Mouse (Mus musculus): ENCODE results near the gene Gabpa. TPM values are rescaled to one million over a fixed set of nuclear protein-coding genes. Genes with fewer than 3 reads are reported as not detected.

Gene Gabpa
- polyA plus RNA-seq, 1 experiment from 2014 or later = 46.3 TPM

DNA sequence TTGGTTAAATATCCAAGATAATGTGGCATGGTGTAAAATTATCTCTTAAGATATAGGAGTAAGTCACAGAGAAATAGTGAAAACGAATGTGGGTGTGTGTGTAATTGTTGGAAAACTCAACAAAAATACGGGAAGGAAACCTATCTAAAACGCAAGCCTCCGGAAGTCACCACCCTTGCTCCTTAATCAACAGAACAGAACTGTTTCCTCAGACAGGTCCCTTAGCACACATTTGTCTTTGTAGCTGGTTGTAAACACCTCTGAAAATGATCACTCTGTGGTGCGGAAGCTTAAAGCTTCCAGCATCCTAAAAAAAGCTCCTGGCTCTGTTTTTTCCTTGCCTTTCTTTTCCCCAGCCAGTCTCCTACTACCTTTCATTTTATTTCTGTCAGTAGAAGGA lies 29.9 kb upstream of the Gabpa start:
- DNase-seq (ENCODE audit: low spot score) (no peak), ATAC-seq (replicated peaks; ENCODE audit: low FRiP score) (no peak)
- Histone ChIP-seq H3K9me3 (ENCODE audit: control insufficient read depth, low read length) (no peaks in the 10 kb centered on the region), H3K4me2 (ENCODE audit: low read depth, low read length, severe bottlenecking) (no peak overlapping the region), H3K4me1 (replicated peaks; ENCODE audit: control insufficient read depth, insufficient read depth, low read length) (no peaks in the 10 kb centered on the region), H3K9ac (ENCODE audit: low read length) (no peak overlapping the region), H3K4me3 (ENCODE audit: low read depth, low read length) (no peak overlapping the region), H3K27ac (ENCODE audit: low read depth, low read length) (no peak overlapping the region), H3K27me3 (ENCODE audit: control insufficient read depth, insufficient read depth, low read length) (no peaks in the 10 kb centered on the region), H3K36me3 (ENCODE audit: control insufficient read depth, insufficient read depth, low read length) (peaks cover 2% of the 10 kb centered on the region; the same call in 1 of the 2 replicates)
- 98% methylated on average over 5 of the region's 5 CpGs for WGBS

DNA sequence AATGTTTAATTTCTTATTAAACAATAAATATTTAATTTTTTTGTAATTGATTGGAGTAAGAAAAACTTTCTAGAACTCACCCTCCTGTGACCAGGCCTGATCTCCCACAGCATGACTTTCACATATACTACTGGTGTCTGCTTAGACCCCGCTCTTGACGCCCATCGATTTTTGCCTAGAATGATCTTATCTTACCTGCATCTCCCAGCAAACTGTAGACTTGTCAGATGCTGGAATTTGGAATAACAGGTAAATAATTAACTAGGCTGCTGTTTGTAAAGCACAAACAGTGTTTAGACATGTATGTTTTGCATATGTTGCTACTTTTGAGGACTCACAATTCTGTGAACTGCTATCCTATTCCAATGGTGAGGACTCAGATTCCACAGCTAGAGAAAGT lies 28.6 kb upstream of the Gabpa start:
- Histone ChIP-seq H3K9me3 (ENCODE audit: control insufficient read depth, low read length) (no peaks in the 10 kb centered on the region), H3K27me3 (ENCODE audit: control insufficient read depth, insufficient read depth, low read length) (no peaks in the 10 kb centered on the region), H3K36me3 (ENCODE audit: control insufficient read depth, insufficient read depth, low read length) (peaks cover 2% of the 10 kb centered on the region; the same call in 1 of the 2 replicates), H3K4me3 (ENCODE audit: low read depth, low read length) (no peak overlapping the region), H3K4me1 (replicated peaks; ENCODE audit: control insufficient read depth, insufficient read depth, low read length) (no peaks in the 10 kb centered on the region), H3K27ac (ENCODE audit: low read depth, low read length) (no peak overlapping the region), H3K9ac (ENCODE audit: low read length) (no peak overlapping the region), H3K4me2 (ENCODE audit: low read depth, low read length, severe bottlenecking) (no peak overlapping the region)
- ATAC-seq (replicated peaks; ENCODE audit: low FRiP score) (no peak), DNase-seq (ENCODE audit: low spot score) (no peak)
- 91% methylated on average over 3 of the region's 3 CpGs for WGBS

DNA sequence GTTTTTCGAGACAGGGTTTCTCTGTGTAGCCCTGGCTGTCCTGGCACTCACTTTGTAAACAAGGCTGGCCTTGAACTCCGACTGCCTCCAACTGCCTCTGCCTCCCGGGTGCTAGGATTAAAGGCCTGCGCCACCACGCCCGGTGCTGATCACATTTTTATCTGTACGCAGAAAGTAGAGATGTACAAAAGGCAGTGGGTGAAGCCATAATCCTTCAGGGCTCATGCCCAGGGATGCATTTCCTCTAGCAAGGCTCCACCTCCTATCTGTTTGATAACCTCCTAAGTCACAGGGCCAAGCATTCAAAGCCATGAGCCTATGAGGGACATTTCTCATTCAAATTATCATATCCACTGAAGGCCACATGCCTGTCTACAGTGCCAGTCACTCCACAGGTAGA lies 26.9 kb upstream of the Gabpa start:
- H3K27me3 ChIP-seq (ENCODE audit: control insufficient read depth, insufficient read depth, low read length) = no peaks in the 10 kb centered on the region
- peaks cover 2% of the 10 kb centered on the region; the same call in 1 of the 2 replicates for H3K36me3 ChIP-seq (ENCODE audit: control insufficient read depth, insufficient read depth, low read length)
- H3K4me3 ChIP-seq (ENCODE audit: low read depth, low read length) = no peak overlapping the region
- H3K9ac ChIP-seq (ENCODE audit: low read length) = no peak overlapping the region
- H3K9me3 ChIP-seq (ENCODE audit: control insufficient read depth, low read length) = no peaks in the 10 kb centered on the region
- H3K27ac ChIP-seq (ENCODE audit: low read depth, low read length) = no peak overlapping the region
- 97% methylated on average over 7 of the region's 7 CpGs for WGBS
- no peak for DNase-seq (ENCODE audit: low spot score)
- no peak overlapping the region for H3K4me2 ChIP-seq (ENCODE audit: low read depth, low read length, severe bottlenecking)
- no peak for ATAC-seq (replicated peaks; ENCODE audit: low FRiP score)
- H3K4me1 ChIP-seq (replicated peaks; ENCODE audit: control insufficient read depth, insufficient read depth, low read length) = no peaks in the 10 kb centered on the region

DNA sequence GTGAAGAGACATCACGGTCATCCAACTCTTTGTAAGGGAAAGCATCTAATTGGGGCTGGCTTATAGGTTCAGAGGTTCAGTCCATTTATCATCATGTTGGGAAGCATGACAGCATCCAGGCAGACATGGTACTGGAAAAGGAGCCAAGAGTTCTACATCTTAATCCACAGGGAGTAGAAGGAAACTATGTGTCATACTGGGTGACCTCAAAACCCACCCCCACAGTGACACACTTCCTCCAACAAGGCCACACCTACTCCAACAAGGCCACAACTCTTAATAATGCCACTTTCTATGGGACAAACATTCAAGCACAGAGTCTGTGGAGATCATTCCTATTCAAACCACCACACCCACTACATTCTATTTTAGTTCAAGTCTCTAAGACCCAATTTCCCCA lies 24.5 kb upstream of the Gabpa start:
- ATAC-seq (replicated peaks; ENCODE audit: low FRiP score) = no peak
- no peak overlapping the region for H3K27ac ChIP-seq (ENCODE audit: low read depth, low read length)

GRCm38 (mm10) chr16:84813852-84814251 lies 20.9 kb upstream of the Gabpa start:
- no peak overlapping the region for H3K27ac ChIP-seq (ENCODE audit: low read depth, low read length)
- no peak overlapping the region for H3K9ac ChIP-seq (ENCODE audit: low read length)
- no peak for DNase-seq (ENCODE audit: low spot score)
- 88% methylated on average over 8 of the region's 8 CpGs for WGBS
- ATAC-seq (replicated peaks; ENCODE audit: low FRiP score) = no peak
- no peak overlapping the region for H3K4me3 ChIP-seq (ENCODE audit: low read depth, low read length)
- H3K27me3 ChIP-seq (ENCODE audit: control insufficient read depth, insufficient read depth, low read length) = no peaks in the 10 kb centered on the region
- no peaks in the 10 kb centered on the region for H3K9me3 ChIP-seq (ENCODE audit: control insufficient read depth, low read length)
- no peak overlapping the region for H3K4me2 ChIP-seq (ENCODE audit: low read depth, low read length, severe bottlenecking)
- H3K4me1 ChIP-seq (replicated peaks; ENCODE audit: control insufficient read depth, insufficient read depth, low read length) = no peaks in the 10 kb centered on the region
- H3K36me3 ChIP-seq (ENCODE audit: control insufficient read depth, insufficient read depth, low read length) = no peaks in the 10 kb centered on the region; the same call in 1 of the 2 replicates

More for the DNA sequence above, 24.5 kb upstream of the Gabpa start:
- H3K36me3 ChIP-seq (ENCODE audit: control insufficient read depth, insufficient read depth, low read length) = peaks cover 2% of the 10 kb centered on the region; the same call in 1 of the 2 replicates
- H3K4me1 ChIP-seq (replicated peaks; ENCODE audit: control insufficient read depth, insufficient read depth, low read length) = no peaks in the 10 kb centered on the region
- H3K9me3 ChIP-seq (ENCODE audit: control insufficient read depth, low read length) = no peaks in the 10 kb centered on the region
- WGBS = 95% methylated on average over 1 of the region's 1 CpGs
- no peak overlapping the region for H3K4me3 ChIP-seq (ENCODE audit: low read depth, low read length)
- H3K27me3 ChIP-seq (ENCODE audit: control insufficient read depth, insufficient read depth, low read length) = no peaks in the 10 kb centered on the region
- no peak overlapping the region for H3K9ac ChIP-seq (ENCODE audit: low read length)
- no peak overlapping the region for H3K4me2 ChIP-seq (ENCODE audit: low read depth, low read length, severe bottlenecking)
- DNase-seq (ENCODE audit: low spot score) = no peak

DNA sequence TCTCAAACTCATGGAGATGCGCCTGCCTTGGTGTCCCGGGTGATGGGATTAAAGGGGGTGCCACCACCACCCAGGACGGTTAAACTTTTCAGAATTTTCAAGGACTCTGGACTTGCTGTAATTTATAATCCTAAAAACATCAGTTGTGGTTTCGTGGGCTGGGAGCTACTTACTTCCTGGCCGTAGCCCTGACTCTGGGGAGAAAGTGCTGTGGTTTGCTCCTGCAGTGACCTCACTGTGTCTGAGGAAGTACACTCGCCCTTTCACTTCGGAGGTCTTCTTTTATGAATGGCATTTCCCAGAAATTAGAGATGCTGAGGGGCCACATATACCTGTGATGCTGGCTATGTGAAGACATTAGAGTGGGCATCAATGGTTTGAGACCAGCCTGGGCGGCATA lies 20.2 kb upstream of the Gabpa start:
- 90% methylated on average over 8 of the region's 8 CpGs for WGBS
- Histone ChIP-seq H3K4me3 (ENCODE audit: low read depth, low read length) (no peak overlapping the region), H3K9me3 (ENCODE audit: control insufficient read depth, low read length) (no peaks in the 10 kb centered on the region), H3K27me3 (ENCODE audit: control insufficient read depth, insufficient read depth, low read length) (no peaks in the 10 kb centered on the region), H3K27ac (ENCODE audit: low read depth, low read length) (no peak overlapping the region), H3K36me3 (ENCODE audit: control insufficient read depth, insufficient read depth, low read length) (no peaks in the 10 kb centered on the region; the same call in 1 of the 2 replicates), H3K4me2 (ENCODE audit: low read depth, low read length, severe bottlenecking) (no peak overlapping the region), H3K4me1 (replicated peaks; ENCODE audit: control insufficient read depth, insufficient read depth, low read length) (no peaks in the 10 kb centered on the region), H3K9ac (ENCODE audit: low read length) (no peak overlapping the region)
- DNase-seq (ENCODE audit: low spot score) (no peak), ATAC-seq (replicated peaks; ENCODE audit: low FRiP score) (no peak)

DNA sequence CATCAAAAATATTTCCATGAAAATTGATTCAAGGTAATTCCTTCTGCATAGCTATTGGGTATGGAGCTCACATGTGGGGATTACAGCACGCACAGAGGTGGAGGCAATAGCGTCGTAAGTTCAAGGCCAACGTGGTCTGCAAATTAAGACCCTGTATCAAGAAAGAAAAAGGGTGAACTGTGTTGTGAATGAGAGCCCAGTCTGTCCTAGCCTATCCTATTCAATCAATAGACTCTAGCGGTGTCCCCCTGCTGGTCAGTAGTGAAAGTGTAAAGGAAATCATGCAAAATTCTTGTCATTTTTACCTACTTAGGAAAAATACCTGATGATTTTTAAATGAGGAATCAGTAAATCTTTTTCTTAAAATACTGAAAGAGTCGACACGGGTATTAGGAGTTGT lies 17.3 kb upstream of the Gabpa start:
- 35% methylated on average over 7 of the region's 7 CpGs for WGBS
- Histone ChIP-seq H3K4me3 (ENCODE audit: low read depth, low read length) (no peak overlapping the region), H3K27me3 (ENCODE audit: control insufficient read depth, insufficient read depth, low read length) (no peaks in the 10 kb centered on the region), H3K9me3 (ENCODE audit: control insufficient read depth, low read length) (no peaks in the 10 kb centered on the region), H3K36me3 (ENCODE audit: control insufficient read depth, insufficient read depth, low read length) (no peaks in the 10 kb centered on the region; the same call in 1 of the 2 replicates), H3K4me2 (ENCODE audit: low read depth, low read length, severe bottlenecking) (no peak overlapping the region), H3K4me1 (replicated peaks; ENCODE audit: control insufficient read depth, insufficient read depth, low read length) (no peaks in the 10 kb centered on the region), H3K9ac (ENCODE audit: low read length) (no peak overlapping the region), H3K27ac (ENCODE audit: low read depth, low read length) (no peak overlapping the region)
- DNase-seq (ENCODE audit: low spot score) (no peak), ATAC-seq (replicated peaks; ENCODE audit: low FRiP score) (peak; percentile 72)

DNA sequence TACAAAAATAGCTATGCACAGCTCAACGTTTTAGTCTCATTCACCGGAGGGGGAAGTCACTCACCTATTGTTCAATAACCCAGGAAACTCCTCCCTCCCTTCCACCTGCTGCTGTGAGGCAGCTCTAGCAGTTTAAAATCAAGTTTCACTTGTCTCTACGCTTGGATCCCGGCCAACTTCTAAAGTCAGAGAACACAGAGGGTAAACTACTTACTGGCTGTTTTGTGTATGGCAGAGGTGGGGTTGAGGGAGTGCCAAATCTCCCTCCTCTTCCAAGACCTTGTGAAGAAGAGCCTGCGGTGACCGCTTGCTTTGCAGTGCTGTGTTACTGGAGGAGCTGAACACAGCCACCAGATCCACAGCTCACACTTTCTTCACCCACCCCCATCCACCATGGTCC lies 9.7 kb upstream of the Gabpa start:
- H3K9me3 ChIP-seq (ENCODE audit: control insufficient read depth, low read length) = no peaks in the 10 kb centered on the region
- no peak overlapping the region for H3K4me2 ChIP-seq (ENCODE audit: low read depth, low read length, severe bottlenecking)
- no peaks in the 10 kb centered on the region for H3K4me1 ChIP-seq (replicated peaks; ENCODE audit: control insufficient read depth, insufficient read depth, low read length)
- ATAC-seq (replicated peaks; ENCODE audit: low FRiP score) (peak; percentile 52), DNase-seq (ENCODE audit: low spot score) (no peak)
- H3K9ac ChIP-seq (ENCODE audit: low read length) = no peak overlapping the region
- H3K27me3 ChIP-seq (ENCODE audit: control insufficient read depth, insufficient read depth, low read length) = no peaks in the 10 kb centered on the region
- no peak overlapping the region for H3K27ac ChIP-seq (ENCODE audit: low read depth, low read length)
- H3K36me3 ChIP-seq (ENCODE audit: control insufficient read depth, insufficient read depth, low read length) = no peaks in the 10 kb centered on the region; the same call in 1 of the 2 replicates
- no peak overlapping the region for H3K4me3 ChIP-seq (ENCODE audit: low read depth, low read length)
- 82% methylated on average over 6 of the region's 6 CpGs for WGBS

GRCm38 (mm10) chr16:84831696-84832095 lies 3.0 kb upstream of the Gabpa start:
- ATAC-seq (replicated peaks; ENCODE audit: low FRiP score) (no peak), DNase-seq (ENCODE audit: low spot score) (no peak)
- Histone ChIP-seq H3K9ac (ENCODE audit: low read length) (no peak overlapping the region), H3K27ac (ENCODE audit: low read depth, low read length) (no peak overlapping the region), H3K4me2 (ENCODE audit: low read depth, low read length, severe bottlenecking) (no peak overlapping the region), H3K9me3 (ENCODE audit: control insufficient read depth, low read length) (no peaks in the 10 kb centered on the region), H3K4me3 (ENCODE audit: low read depth, low read length) (no peak overlapping the region), H3K4me1 (replicated peaks; ENCODE audit: control insufficient read depth, insufficient read depth, low read length) (no peaks in the 10 kb centered on the region), H3K27me3 (ENCODE audit: control insufficient read depth, insufficient read depth, low read length) (no peaks in the 10 kb centered on the region), H3K36me3 (ENCODE audit: control insufficient read depth, insufficient read depth, low read length) (peaks cover 3% of the 10 kb centered on the region; the same call in 1 of the 2 replicates)
- 91% methylated on average over 5 of the region's 5 CpGs for WGBS

Data from forebrain, embryonic 11.5 days (tissue).